Mouse (Mus musculus) c-Kit-positive CD71-positive TER-119-negative erythroid progenitor cells, embryonic 14.5 days (primary cell): ENCODE results near the gene Nbeal1.

Source experiments
- DNase-seq: peaks from one replicate; pipeline ENCODE4 v3.0.0-alpha.2; 2013; ENCODE audit warnings: low read depth

Nbeal1 gene

DNA sequence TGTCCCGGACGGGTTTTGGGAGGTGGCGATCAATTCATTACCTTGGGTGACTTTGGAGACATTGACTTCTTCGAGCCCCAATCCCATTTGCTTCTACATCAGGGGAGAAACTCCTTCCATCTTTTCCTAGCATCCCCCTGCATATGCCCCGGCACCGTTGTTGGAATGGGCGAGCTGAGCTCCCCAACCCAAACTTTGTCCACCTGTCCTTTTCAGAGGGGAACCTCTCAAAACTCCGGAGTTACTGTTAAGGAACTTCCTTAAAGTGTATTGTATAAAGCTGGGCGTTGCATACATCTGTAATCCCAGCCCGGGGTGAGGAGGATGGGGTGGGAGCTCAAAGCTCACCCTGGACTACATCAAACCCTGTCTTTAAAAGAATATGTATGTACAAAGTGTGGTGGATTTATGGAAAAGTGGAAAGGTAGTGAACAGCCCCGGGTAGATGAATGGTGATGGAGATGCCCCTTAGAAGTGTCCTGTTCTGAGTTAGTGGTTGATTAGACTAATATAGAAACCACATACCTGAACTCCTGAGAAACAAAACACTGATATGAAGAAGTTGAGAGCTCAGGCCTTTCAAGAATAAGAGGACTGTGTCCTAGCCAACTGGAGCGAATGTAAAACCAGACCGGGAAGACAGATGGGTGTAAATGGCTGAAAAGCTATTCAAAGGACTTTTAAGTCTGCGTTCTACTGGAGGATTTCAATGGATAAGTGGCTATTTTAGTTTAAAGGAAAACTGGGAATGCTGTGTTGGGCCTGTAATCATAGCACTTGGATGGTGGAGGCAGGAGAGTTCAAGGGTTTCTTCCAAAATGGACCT is 163.4 kb downstream of the Nbeal1 start:
- DNase-seq, result peak; percentile 5

DNA sequence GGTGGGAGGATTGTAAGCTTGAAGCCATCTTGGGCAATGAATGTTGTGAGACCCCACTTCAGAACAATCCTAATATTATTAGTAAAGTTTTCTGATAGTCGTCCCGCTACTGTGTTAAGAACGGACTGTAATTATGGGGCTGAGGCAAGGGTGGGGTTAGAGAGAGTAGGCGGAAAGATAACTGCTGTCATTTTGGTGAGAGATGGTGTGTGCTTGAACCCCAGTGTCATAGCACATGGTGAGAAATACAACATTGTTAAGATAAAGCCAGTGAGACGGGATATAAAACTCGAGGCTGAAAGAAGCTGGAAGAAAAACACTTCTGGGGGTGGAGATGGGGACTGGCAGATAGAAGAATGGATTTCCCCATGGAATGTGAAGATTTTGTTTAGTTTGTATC is 164.3 kb downstream of the Nbeal1 start:
- DNase-seq, result peak; percentile 22

DNA sequence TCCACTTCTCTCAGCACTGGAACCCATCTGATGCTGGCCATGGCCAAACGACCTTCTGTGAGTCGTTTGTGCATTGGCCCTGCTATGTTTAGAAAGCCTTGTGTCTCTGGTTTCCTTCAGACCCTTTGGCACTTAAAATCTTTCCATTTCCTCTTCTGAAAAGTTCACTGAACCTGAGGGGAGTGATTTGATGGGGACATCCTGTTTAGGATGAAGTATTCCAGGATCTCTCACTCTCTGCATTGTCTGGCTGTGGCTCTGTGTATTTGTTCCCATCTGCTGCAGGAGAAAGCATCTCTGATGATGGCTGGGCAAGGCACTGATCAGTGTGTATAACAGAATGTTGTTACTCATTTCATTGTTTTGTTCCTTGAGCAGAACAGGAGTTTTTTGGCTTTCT is 165.3 kb downstream of the Nbeal1 start:
- DNase-seq, result no peak

GRCm38 (mm10) chr1:60352786-60353185 is 172.4 kb downstream of the Nbeal1 start:
- DNase-seq, result no peak

- DNase-seq, result no peak
Measured at GRCm38 (mm10) chr1:60361626-60362025, 181.2 kb downstream of the Nbeal1 start.

DNA sequence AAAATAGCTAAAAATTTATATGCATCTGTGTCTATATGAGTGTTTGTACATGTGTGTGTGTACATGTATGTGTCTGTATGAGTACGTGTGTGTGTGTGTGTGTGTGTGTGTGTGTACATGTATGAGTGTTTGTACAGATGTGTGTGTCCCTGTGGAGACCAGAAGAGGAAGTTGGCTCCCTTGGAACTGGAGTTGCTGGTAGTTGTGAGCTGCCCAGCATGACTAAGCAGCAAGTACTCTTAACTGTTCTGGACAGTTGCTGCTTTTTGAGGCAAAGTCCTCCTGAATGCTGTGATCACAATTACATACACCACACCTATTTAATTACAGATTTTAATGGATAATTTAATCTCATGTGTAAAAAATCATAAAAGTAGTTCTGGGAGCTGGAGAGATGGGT is 196.2 kb downstream of the Nbeal1 start:
- DNase-seq, result no peak

- DNase-seq, result no peak
Measured at GRCm38 (mm10) chr1:60381910-60382309, 201.5 kb downstream of the Nbeal1 start.
